Mouse (Mus musculus) limb, embryonic 15.5 days (tissue): ENCODE measurements around the gene Psmd11. TPM values are rescaled to one million over a fixed set of nuclear protein-coding genes. Genes with fewer than 3 reads are reported as not detected.

ENCODE experiments used
- ATAC-seq: fragments of 200-750 bp; cut with Nextera tagmentation; 2 replicates; pipeline ENCODE4 v1.8.0; 2017; ENCODE audit warnings: low read depth, moderate TSS enrichment; ENCODE audit not compliant: insufficient number of reproducible peaks, low FRiP score, low TSS enrichment
- H3K27ac ChIP-seq: fragments of 300-500 bp; sonication (generic); 2 replicates; pipeline ENCODE4 v1.5.1; 2015; ENCODE audit warnings: moderate library complexity, mild to moderate bottlenecking, inconsistent platforms
- H3K27me3 ChIP-seq: fragments of 300-500 bp; sonication (generic); 2 replicates; pipeline ENCODE4 v1.6.1; 2015; ENCODE audit warnings: inconsistent platforms
- H3K36me3 ChIP-seq: fragments of 300-500 bp; sonication (generic); 2 replicates; pipeline ENCODE4 v1.6.1; 2015; ENCODE audit warnings: inconsistent platforms
- H3K4me1 ChIP-seq: fragments of 300-500 bp; sonication (generic); 2 replicates; pipeline ENCODE4 v1.6.1; 2015; ENCODE audit warnings: inconsistent platforms
- H3K4me2 ChIP-seq: fragments of 300-500 bp; sonication (generic); 2 replicates; pipeline ENCODE4 v1.6.1; 2015; ENCODE audit warnings: mild to moderate bottlenecking, inconsistent platforms
- H3K4me3 ChIP-seq: fragments of 300-500 bp; sonication (generic); 2 replicates; pipeline ENCODE4 v1.5.1; 2015; ENCODE audit warnings: mild to moderate bottlenecking, inconsistent platforms
- H3K9ac ChIP-seq: fragments of 300-500 bp; sonication (generic); 2 replicates; pipeline ENCODE4 v1.6.1; 2015; ENCODE audit warnings: inconsistent platforms
- H3K9me3 ChIP-seq: fragments of 300-500 bp; sonication (generic); 2 replicates; pipeline ENCODE4 v1.6.1; 2016; ENCODE audit warnings: inconsistent platforms
- WGBS: fragments of 180-500 bp; shearing (Covaris S2); methylation state at CpG from one replicate; pipeline ENCODE4 v1.1.7; 2015; 5-methylcytosine and 5-hydroxymethylcytosine counted together
- polyA plus RNA-seq: library from polyadenylated mRNA; unstranded; fragments of >200 nt; fragmentation: Nextera tagmentation; extraction: Ambion mirVana; gene quantifications from 2 replicates; pipeline ENCODE4 v1.2.1, GENCODE M21; 2015

The Psmd11 gene
- polyA plus RNA-seq, 1 experiment from 2014 or later: 292 TPM

DNA sequence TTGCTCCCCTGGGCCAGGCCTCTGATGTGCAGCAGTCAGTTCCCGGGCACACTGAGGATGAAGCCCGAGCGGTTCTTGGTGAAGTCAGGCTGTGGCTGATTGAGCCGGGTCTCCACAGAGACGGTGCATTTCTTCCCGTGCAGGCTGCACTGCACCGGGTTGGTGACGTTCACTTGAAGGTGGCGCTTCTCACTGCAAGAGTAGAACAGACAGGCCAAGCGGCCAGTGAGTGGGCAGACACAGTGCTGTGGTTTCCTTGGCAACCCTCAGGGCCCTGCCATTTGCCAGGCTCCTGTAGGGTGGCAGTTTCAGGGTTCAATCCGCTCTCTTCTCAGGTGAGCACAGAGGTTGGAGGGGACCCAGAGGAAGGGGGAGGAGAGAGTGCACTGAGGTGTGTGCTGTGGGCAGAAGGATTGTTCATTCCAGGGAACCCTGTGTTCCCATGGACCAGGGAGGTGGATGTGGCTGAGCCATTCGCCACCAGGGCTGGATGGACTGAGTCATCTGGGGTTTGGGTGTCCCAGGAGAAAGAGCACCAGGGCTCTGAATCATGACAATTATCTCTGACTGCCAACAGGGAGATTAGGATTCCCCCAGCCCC is 55.9 kb downstream of the Psmd11 start:
- ATAC-seq: no peak
- no peaks in the 10 kb centered on the region; the same call in 1 of the 2 replicates for H3K27me3 ChIP-seq
- H3K4me1 ChIP-seq: peaks cover 25% of the 10 kb centered on the region; the same call in 1 of the 2 replicates
- no peaks in the 10 kb centered on the region for H3K9me3 ChIP-seq
- no peak overlapping the region for H3K4me2 ChIP-seq
- 0 out of 2 replicates have a peak, but pooled peaks cover 4% of the 10 kb centered on the region for H3K36me3 ChIP-seq
- H3K4me3 ChIP-seq: no peak overlapping the region
- no peak overlapping the region for H3K9ac ChIP-seq
- no peak overlapping the region for H3K27ac ChIP-seq
- 33% methylated on average over 12 of the region's 12 CpGs for WGBS

- ATAC-seq: no peak
- 74% methylated on average over 9 of the region's 9 CpGs for WGBS
- no peaks in the 10 kb centered on the region; the same call in 1 of the 2 replicates for H3K27me3 ChIP-seq
- no peak overlapping the region for H3K4me2 ChIP-seq
- H3K4me3 ChIP-seq: no peak overlapping the region
- H3K36me3 ChIP-seq: 0 out of 2 replicates have a peak, but pooled peaks cover 4% of the 10 kb centered on the region
- H3K9ac ChIP-seq: no peak overlapping the region
- peaks cover 26% of the 10 kb centered on the region; the same call in 1 of the 2 replicates for H3K4me1 ChIP-seq
- H3K27ac ChIP-seq: 0 out of 2 replicates have a peak overlapping the region, but pooled peaks have one; percentile 4
- H3K9me3 ChIP-seq: no peaks in the 10 kb centered on the region
These were observed 56.7 kb downstream of the Psmd11 start for GRCm38 (mm10) chr11:80485120-80485551.

GRCm38 (mm10) chr11:80485622-80486206 is 57.3 kb downstream of the Psmd11 start:
- Histone ChIP-seq H3K9ac (no peak overlapping the region), H3K4me2 (no peak overlapping the region), H3K4me1 (peaks cover 26% of the 10 kb centered on the region; the same call in 1 of the 2 replicates), H3K4me3 (no peak overlapping the region), H3K27me3 (no peaks in the 10 kb centered on the region; the same call in 1 of the 2 replicates), H3K9me3 (no peaks in the 10 kb centered on the region), H3K27ac (0 out of 2 replicates have a peak overlapping the region, but pooled peaks have one; percentile 4), H3K36me3 (0 out of 2 replicates have a peak, but pooled peaks cover 4% of the 10 kb centered on the region)
- 76% methylated on average over 10 of the region's 10 CpGs for WGBS
- ATAC-seq: no peak

DNA sequence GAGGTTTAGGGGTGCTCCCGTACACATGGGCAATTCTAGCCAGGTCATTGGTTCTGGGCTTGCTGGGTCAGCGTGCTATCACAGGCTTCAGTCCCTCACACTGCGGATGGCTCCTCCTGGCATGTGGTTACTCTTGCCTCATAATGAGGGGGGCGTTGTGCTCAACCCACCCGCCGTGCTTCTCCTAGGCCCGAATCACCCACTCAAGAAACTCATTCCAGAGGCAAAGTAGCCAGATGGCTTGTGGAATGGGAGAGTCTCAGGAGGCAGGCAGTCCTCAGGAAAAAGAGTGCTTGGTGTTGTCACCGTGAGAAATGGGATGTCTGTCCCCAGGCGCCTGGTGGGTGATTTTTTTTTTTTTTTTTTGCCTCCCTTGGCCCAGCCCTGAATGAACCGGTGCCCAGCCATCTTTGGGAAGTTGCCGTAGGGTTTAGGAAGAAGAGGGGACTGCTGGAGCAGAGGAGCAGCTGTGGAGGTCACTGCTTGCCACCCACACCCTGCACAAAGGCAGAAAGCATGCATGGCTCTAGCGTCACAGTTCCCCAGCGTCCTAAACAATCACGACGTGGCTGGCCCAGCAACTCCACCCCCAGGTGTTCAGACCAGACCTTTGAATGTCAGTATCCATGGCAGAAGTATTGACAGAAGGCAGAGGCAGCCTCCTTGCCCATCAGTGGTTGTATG is 59.6 kb downstream of the Psmd11 start:
- Histone ChIP-seq H3K9ac (no peak overlapping the region), H3K4me3 (no peak overlapping the region), H3K36me3 (no peaks in the 10 kb centered on the region), H3K27me3 (no peaks in the 10 kb centered on the region; the same call in 1 of the 2 replicates), H3K4me2 (no peak overlapping the region), H3K9me3 (no peaks in the 10 kb centered on the region), H3K4me1 (peaks cover 22% of the 10 kb centered on the region; the same call in 1 of the 2 replicates), H3K27ac (no peak overlapping the region)
- ATAC-seq: no peak
- WGBS: 70% methylated on average over 15 of the region's 15 CpGs

GRCm38 (mm10) chr11:80489172-80489881 is 60.9 kb downstream of the Psmd11 start:
- Histone ChIP-seq H3K27me3 (no peaks in the 10 kb centered on the region), H3K27ac (peak overlapping the region; percentile 43; the same call in 1 of the 2 replicates), H3K9me3 (no peaks in the 10 kb centered on the region), H3K4me2 (no peak overlapping the region), H3K9ac (no peak overlapping the region), H3K4me1 (peaks cover 22% of the 10 kb centered on the region; the same call in 1 of the 2 replicates), H3K4me3 (no peak overlapping the region), H3K36me3 (no peaks in the 10 kb centered on the region)
- WGBS: 43% methylated on average over 12 of the region's 12 CpGs
- no peak for ATAC-seq

DNA sequence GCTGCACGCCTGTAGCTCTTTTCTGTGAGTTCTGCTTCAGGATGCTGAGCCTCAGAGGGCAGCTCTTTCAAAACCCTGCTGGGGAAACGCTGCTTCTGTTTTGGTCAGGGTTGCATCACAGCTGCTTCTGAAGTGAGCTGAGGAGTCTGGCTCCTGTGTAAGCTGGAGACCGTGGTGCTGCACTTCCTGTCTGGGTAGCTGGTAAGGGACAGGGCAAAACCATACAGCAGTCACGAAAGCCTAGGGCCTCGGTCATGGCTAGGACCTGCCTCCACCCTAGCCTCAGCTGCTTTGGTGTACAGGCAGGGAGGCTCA is 61.4 kb downstream of the Psmd11 start:
- Histone ChIP-seq H3K4me3 (no peak overlapping the region), H3K27me3 (no peaks in the 10 kb centered on the region), H3K27ac (peak overlapping the region; percentile 43; the same call in 1 of the 2 replicates), H3K36me3 (no peaks in the 10 kb centered on the region), H3K9me3 (no peaks in the 10 kb centered on the region), H3K4me1 (peaks cover 22% of the 10 kb centered on the region; the same call in 1 of the 2 replicates), H3K4me2 (no peak overlapping the region), H3K9ac (no peak overlapping the region)
- ATAC-seq: no peak
- 33% methylated on average over 5 of the region's 5 CpGs for WGBS

- H3K9me3 ChIP-seq: no peaks in the 10 kb centered on the region
- H3K4me1 ChIP-seq: peaks cover 16% of the 10 kb centered on the region; the same call in 1 of the 2 replicates
- H3K27ac ChIP-seq: peak overlapping the region; percentile 47; the same call in 1 of the 2 replicates
- no peak overlapping the region for H3K9ac ChIP-seq
- no peaks in the 10 kb centered on the region for H3K27me3 ChIP-seq
- no peak for ATAC-seq
- H3K4me3 ChIP-seq: no peak overlapping the region
- 67% methylated on average over 10 of the region's 10 CpGs for WGBS
- H3K36me3 ChIP-seq: no peaks in the 10 kb centered on the region
- H3K4me2 ChIP-seq: no peak overlapping the region
These were observed 62.4 kb downstream of the Psmd11 start for GRCm38 (mm10) chr11:80490831-80491230.

- Histone ChIP-seq H3K36me3 (no peaks in the 10 kb centered on the region), H3K27me3 (no peaks in the 10 kb centered on the region), H3K4me2 (no peak overlapping the region), H3K9me3 (no peaks in the 10 kb centered on the region), H3K4me1 (peaks cover 16% of the 10 kb centered on the region; the same call in 1 of the 2 replicates), H3K4me3 (no peak overlapping the region), H3K27ac (no peak overlapping the region), H3K9ac (no peak overlapping the region)
- no peak for ATAC-seq
- WGBS: 93% methylated on average over 5 of the region's 5 CpGs
These were observed 64.8 kb downstream of the Psmd11 start for GRCm38 (mm10) chr11:80493186-80493585.

DNA sequence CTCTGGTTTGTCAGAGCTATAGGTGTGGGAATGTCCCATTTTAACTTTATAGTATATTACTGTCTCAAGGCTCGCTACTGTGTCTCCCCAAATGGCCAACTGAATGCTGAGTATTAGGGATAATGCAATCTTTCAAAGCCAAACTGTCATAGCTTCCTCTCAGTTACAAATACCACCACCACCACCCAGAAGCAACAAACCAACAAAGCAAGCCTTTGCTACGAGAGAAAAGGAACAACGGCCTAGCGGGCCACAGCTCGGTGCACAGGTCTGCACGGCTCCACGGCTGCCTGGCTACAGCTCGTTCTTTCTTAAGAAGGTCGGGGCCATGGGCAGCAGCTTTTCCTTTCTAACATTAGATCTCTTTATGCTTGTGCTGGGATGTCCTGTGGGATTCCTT is 66.4 kb downstream of the Psmd11 start:
- Histone ChIP-seq H3K27me3 (no peaks in the 10 kb centered on the region), H3K9me3 (no peaks in the 10 kb centered on the region), H3K4me2 (no peak overlapping the region), H3K36me3 (no peaks in the 10 kb centered on the region), H3K27ac (no peak overlapping the region), H3K4me1 (peaks cover 14% of the 10 kb centered on the region), H3K9ac (no peak overlapping the region), H3K4me3 (no peak overlapping the region)
- ATAC-seq: no peak
- WGBS: 81% methylated on average over 9 of the region's 9 CpGs

GRCm38 (mm10) chr11:80495972-80496371 is 67.6 kb downstream of the Psmd11 start:
- 93% methylated on average over 6 of the region's 6 CpGs for WGBS
- H3K4me3 ChIP-seq: no peak overlapping the region
- no peaks in the 10 kb centered on the region for H3K9me3 ChIP-seq
- H3K27me3 ChIP-seq: no peaks in the 10 kb centered on the region
- no peak overlapping the region for H3K4me2 ChIP-seq
- H3K27ac ChIP-seq: no peak overlapping the region
- ATAC-seq: no peak
- H3K4me1 ChIP-seq: peaks cover 12% of the 10 kb centered on the region
- no peak overlapping the region for H3K9ac ChIP-seq
- no peaks in the 10 kb centered on the region for H3K36me3 ChIP-seq

DNA sequence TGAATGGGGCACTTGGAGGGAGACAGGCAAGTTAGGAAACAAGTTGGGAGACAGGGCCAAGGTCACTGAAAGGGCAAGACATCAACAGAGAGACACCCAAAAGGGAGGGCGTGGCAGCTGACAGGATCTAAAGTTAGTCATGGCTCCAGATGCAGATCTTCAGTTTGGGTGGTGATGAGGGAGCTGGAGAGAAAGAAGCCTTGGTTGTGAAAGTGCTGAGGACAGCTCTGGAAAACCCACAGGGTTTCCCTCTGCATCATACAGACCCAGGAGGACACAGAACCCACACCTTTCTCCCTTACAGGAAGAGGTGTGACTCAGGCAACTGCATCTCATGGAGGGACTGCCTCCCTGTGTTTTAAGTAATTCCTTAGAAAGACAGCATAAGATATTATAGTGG is 68.2 kb downstream of the Psmd11 start:
- Histone ChIP-seq H3K27ac (no peak overlapping the region), H3K27me3 (no peaks in the 10 kb centered on the region), H3K4me1 (peaks cover 12% of the 10 kb centered on the region), H3K9me3 (no peaks in the 10 kb centered on the region), H3K4me3 (no peak overlapping the region), H3K9ac (no peak overlapping the region), H3K36me3 (no peaks in the 10 kb centered on the region), H3K4me2 (no peak overlapping the region)
- ATAC-seq: no peak
- WGBS: 88% methylated on average over 1 of the region's 1 CpGs
